Mouse (Mus musculus): ENCODE results near the gene Tdrd1. TPM values are rescaled to one million over a fixed set of nuclear protein-coding genes. Genes with fewer than 3 reads are reported as not detected.

Gene Tdrd1
- total and polyA plus RNA-seq, 2 experiments from 2014 or later: 0.77 to 1.7 TPM

DNA sequence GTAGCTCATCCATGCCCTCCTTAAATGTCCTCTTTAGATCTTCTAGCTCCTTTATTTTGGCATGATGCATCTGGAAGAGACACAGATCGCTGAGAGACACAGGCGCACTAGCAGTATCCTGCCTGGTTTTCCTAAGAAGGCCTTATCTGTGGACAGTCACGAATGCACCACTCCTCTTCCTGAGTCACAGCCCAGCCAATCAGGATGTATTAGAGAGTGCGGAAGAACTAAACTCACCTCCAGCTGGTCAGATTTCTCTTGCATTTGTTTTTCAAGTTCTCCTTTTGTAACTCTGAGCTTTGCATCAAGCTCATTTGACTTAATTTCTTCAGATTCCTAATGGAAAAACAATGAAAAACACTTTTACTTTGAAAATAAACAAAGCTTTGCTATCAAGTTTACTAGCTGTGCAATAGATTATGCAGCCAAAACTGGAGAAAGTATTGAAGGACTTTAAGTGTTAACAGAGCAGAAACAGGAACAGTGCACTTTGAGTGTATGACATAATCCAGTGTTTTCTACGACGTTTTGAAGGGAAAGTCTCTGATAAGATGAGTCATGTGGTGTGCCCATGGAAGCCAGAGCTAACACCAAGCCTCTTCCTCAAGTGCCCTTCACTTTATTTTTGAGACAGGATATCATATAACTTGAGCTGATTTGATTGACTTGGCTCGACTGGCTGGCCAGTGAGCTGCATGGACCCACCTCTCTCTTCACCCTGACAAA, 24.9 kb upstream of the Tdrd1 start:
- H3K9me3 ChIP-seq (ENCODE audit: low read length): no peaks in the 10 kb centered on the region
- 84% methylated on average over 7 of the region's 7 CpGs for WGBS
- H3K4me3 ChIP-seq (ENCODE audit: low read depth, low read length): no peak overlapping the region
- no peak for TF ChIP-seq CTCF (IDR thresholded peaks at IDR 0.05; ENCODE audit: low read depth)
- no peak for ATAC-seq
- no peak overlapping the region for H3K4me2 ChIP-seq (ENCODE audit: low read depth)
- peaks cover 73% of the 10 kb centered on the region for H3K36me3 ChIP-seq (ENCODE audit: insufficient read depth)
- no peak overlapping the region for H3K9ac ChIP-seq
- H3K4me1 ChIP-seq (ENCODE audit: insufficient read depth): no peaks in the 10 kb centered on the region
- no peak overlapping the region for H3K27ac ChIP-seq (ENCODE audit: low read depth, low read length)
- no peaks in the 10 kb centered on the region for H3K27me3 ChIP-seq (ENCODE audit: insufficient read depth, low read length)
- DNase-seq: no peak

DNA sequence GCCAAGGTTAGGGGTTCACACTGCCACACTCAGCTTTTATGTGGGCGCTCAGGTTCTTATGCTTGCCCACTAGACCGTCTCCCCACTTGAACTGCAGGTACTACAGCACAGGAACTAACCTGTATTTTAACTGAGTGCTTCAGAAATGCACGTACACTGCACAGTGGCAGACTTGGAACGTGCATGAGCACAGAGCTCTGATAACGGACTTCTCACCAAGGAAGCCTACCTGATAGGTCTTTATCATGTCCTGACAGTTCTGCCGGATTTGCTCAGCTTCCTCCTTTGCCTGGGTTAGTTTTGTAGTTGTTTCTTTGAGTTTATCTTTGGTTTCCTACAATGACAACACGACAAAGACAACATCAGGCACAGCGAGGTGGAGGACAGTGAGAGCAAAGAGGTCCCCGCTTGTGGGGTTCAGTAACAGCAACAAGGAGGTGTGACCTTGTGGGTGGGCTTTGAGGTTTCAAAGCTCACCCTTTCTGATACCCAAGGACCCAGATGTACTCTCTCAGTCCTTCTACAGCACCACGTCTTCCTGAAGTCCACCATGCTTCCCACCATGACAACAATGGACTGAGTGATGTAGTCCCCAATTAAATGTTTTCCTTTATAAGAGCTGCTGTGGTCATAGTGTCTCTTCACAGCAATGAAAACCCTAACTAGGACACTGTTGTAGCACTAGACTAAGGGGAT, 24.2 kb upstream of the Tdrd1 start:
- WGBS: 89% methylated on average over 10 of the region's 10 CpGs
- H3K27ac ChIP-seq (ENCODE audit: low read depth, low read length): no peak overlapping the region
- ATAC-seq: no peak
- no peak overlapping the region for H3K4me2 ChIP-seq (ENCODE audit: low read depth)
- no peaks in the 10 kb centered on the region for H3K4me1 ChIP-seq (ENCODE audit: insufficient read depth)
- no peak overlapping the region for H3K9ac ChIP-seq
- DNase-seq: no peak
- H3K9me3 ChIP-seq (ENCODE audit: low read length): no peaks in the 10 kb centered on the region
- H3K36me3 ChIP-seq (ENCODE audit: insufficient read depth): peaks cover 72% of the 10 kb centered on the region
- no peak for TF ChIP-seq CTCF (IDR thresholded peaks at IDR 0.05; ENCODE audit: low read depth)
- no peak overlapping the region for H3K4me3 ChIP-seq (ENCODE audit: low read depth, low read length)
- no peaks in the 10 kb centered on the region for H3K27me3 ChIP-seq (ENCODE audit: insufficient read depth, low read length)

DNA sequence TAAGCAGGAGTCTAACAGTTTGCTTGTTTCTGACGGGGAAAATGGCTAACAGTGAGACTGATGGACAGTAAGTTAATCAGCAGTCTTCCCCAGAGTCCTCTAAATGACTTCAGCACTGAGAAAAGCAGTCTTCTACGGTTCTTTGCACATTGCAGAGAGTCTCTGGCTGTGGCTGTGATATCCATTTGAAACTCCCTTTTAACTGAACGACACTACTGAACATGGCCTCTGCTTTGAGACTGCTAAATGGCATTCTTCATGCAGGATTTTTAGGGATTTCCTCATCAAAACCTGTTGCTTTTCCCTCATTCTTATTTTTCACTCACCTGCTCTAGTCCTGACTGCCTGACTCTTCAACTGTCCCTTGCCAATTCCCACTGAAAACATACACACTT, 23.7 kb upstream of the Tdrd1 start:
- no peak overlapping the region for H3K27ac ChIP-seq (ENCODE audit: low read depth, low read length)
- H3K4me1 ChIP-seq (ENCODE audit: insufficient read depth): no peaks in the 10 kb centered on the region
- ATAC-seq (no peak), DNase-seq (no peak)
- H3K9ac ChIP-seq: no peak overlapping the region
- TF ChIP-seq CTCF (IDR thresholded peaks at IDR 0.05; ENCODE audit: low read depth): no peak
- no peak overlapping the region for H3K4me2 ChIP-seq (ENCODE audit: low read depth)
- H3K27me3 ChIP-seq (ENCODE audit: insufficient read depth, low read length): no peaks in the 10 kb centered on the region
- WGBS: 75% methylated on average over 3 of the region's 3 CpGs
- no peaks in the 10 kb centered on the region for H3K9me3 ChIP-seq (ENCODE audit: low read length)
- peaks cover 74% of the 10 kb centered on the region for H3K36me3 ChIP-seq (ENCODE audit: insufficient read depth)
- H3K4me3 ChIP-seq (ENCODE audit: low read depth, low read length): no peak overlapping the region

DNA sequence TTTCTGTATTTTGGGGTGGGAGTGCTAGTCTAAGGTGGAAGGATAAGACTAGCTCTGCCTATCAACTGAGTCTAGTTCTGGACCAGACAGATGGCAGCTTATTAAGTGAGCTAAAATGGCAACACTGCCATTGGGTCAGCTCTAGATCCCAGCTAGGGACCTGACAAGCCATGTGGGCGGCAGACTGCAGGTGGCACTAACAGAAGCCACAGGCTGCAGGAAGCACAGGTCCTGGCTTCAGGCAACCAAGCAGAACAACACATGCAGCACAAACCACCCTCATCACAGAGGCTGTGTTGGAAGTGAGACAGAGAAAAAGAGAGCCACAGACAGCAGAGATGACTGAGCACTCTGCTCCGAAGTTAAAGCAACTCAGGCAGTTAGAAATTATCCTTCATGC, 20.6 kb upstream of the Tdrd1 start:
- H3K4me2 ChIP-seq (ENCODE audit: low read depth): no peak overlapping the region

DNA sequence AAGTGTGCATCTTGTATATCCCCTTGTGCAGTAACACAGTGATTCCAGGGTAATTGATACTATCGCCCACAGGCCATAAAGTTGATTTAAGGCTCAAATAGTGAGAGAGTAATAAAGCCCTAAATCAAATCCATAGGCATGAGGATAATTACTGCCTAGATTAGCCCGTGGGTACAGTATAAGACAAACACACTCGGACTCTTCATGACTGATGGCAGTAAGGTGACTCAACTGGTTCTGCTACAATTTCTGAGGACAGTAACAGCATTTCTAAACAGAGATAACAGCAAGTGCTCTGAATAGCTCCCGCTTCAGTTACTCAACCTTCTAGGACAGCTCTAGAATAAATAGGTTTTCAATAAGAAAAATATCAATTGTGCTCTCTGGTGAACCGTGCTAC, 18.9 kb upstream of the Tdrd1 start:
- 94% methylated on average over 5 of the region's 5 CpGs for WGBS

More for the DNA sequence above, 20.6 kb upstream of the Tdrd1 start:
- H3K4me3 ChIP-seq (ENCODE audit: low read depth, low read length): no peak overlapping the region
- H3K9ac ChIP-seq: no peak overlapping the region
- ATAC-seq (no peak), DNase-seq (no peak)
- H3K27ac ChIP-seq (ENCODE audit: low read depth, low read length): no peak overlapping the region
- no peaks in the 10 kb centered on the region for H3K27me3 ChIP-seq (ENCODE audit: insufficient read depth, low read length)
- WGBS: 88% methylated on average over 2 of the region's 2 CpGs
- no peaks in the 10 kb centered on the region for H3K9me3 ChIP-seq (ENCODE audit: low read length)
- TF ChIP-seq CTCF (IDR thresholded peaks at IDR 0.05; ENCODE audit: low read depth): no peak
- H3K36me3 ChIP-seq (ENCODE audit: insufficient read depth): peaks cover 62% of the 10 kb centered on the region
- no peaks in the 10 kb centered on the region for H3K4me1 ChIP-seq (ENCODE audit: insufficient read depth)

DNA sequence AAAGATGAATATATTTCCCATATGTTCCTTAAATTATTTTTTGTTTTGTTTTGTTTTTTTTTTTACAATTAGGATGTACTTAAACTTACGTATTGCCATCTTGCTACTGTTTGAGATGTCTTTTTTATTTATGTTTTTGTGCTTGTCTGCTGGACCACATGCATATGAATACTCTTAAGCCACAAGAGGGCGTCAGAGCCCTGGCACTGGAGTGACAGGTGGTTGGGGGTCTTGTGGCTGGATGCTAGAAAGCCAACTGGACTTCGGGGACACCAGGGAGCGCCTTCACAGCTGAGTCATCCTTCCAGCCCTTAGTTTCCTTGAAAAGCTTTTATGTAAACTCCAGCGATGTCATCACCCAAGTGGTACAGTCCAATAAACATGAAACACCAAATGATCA, 17.2 kb upstream of the Tdrd1 start:
- Histone ChIP-seq H3K9me3 (ENCODE audit: low read length) (no peaks in the 10 kb centered on the region), H3K27ac (ENCODE audit: low read depth, low read length) (no peak overlapping the region), H3K4me1 (ENCODE audit: insufficient read depth) (no peaks in the 10 kb centered on the region), H3K36me3 (ENCODE audit: insufficient read depth) (peaks cover 29% of the 10 kb centered on the region), H3K9ac (no peak overlapping the region), H3K27me3 (ENCODE audit: insufficient read depth, low read length) (no peaks in the 10 kb centered on the region), H3K4me3 (ENCODE audit: low read depth, low read length) (no peak overlapping the region), H3K4me2 (ENCODE audit: low read depth) (no peak overlapping the region)
- TF ChIP-seq CTCF (IDR thresholded peaks at IDR 0.05; ENCODE audit: low read depth): peak; percentile 63
- WGBS: 57% methylated on average over 5 of the region's 5 CpGs
- no peak for ATAC-seq
- DNase-seq: peak; percentile 13

More for the DNA sequence above, 18.9 kb upstream of the Tdrd1 start:
- TF ChIP-seq CTCF (IDR thresholded peaks at IDR 0.05; ENCODE audit: low read depth): no peak
- Histone ChIP-seq H3K4me2 (ENCODE audit: low read depth) (no peak overlapping the region), H3K4me3 (ENCODE audit: low read depth, low read length) (no peak overlapping the region), H3K27me3 (ENCODE audit: insufficient read depth, low read length) (no peaks in the 10 kb centered on the region), H3K36me3 (ENCODE audit: insufficient read depth) (peaks cover 45% of the 10 kb centered on the region), H3K27ac (ENCODE audit: low read depth, low read length) (no peak overlapping the region), H3K9me3 (ENCODE audit: low read length) (no peaks in the 10 kb centered on the region), H3K9ac (no peak overlapping the region), H3K4me1 (ENCODE audit: insufficient read depth) (no peaks in the 10 kb centered on the region)
- no peak for DNase-seq
- ATAC-seq: no peak

DNA sequence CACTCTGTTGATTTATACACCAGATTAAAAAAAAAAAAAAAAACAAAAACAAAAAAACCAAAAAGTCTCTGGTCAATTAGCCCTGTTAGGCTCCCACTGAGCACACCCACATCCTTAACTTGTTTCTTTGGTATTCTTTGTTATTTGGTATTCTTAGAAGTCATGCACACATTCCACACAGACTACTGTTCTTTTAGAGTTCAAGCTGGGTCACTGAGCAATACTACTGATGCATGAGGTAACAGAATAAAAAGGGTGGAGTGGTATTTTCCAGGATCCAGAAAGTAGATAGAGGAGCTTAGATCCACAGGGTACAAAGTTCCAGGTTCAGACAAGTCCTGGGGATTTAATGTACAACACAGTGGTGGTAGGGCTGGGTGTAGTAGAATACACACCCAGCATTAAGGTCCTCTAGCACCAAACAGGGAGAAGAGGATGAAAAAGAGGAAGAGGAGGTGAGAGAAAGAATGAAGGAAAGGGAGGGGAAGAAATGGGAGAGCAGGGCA, 15.3 kb upstream of the Tdrd1 start:
- no peak overlapping the region for H3K9ac ChIP-seq
- ATAC-seq: no peak

More for the DNA sequence above, 15.3 kb upstream of the Tdrd1 start:
- H3K9me3 ChIP-seq (ENCODE audit: low read length): no peaks in the 10 kb centered on the region
- no peak for DNase-seq
- no peaks in the 10 kb centered on the region for H3K4me1 ChIP-seq (ENCODE audit: insufficient read depth)
- no peak overlapping the region for H3K4me3 ChIP-seq (ENCODE audit: low read depth, low read length)
- H3K27ac ChIP-seq (ENCODE audit: low read depth, low read length): no peak overlapping the region
- no peak for TF ChIP-seq CTCF (IDR thresholded peaks at IDR 0.05; ENCODE audit: low read depth)
- H3K4me2 ChIP-seq (ENCODE audit: low read depth): no peak overlapping the region
- no peaks in the 10 kb centered on the region for H3K27me3 ChIP-seq (ENCODE audit: insufficient read depth, low read length)
- H3K36me3 ChIP-seq (ENCODE audit: insufficient read depth): peaks cover 23% of the 10 kb centered on the region
